Mouse (Mus musculus) embryonic fibroblast, embryonic 13.5 days (primary cell): ENCODE results near the gene N4bp3.
A peak's percentile ranks its signal among the peaks of the same experiment; 100 is the strongest.

ENCODE experiments used
- CTCF ChIP-seq: IDR thresholded peaks from 2 replicates; pipeline ENCODE4 v1.5.1; 2011; ENCODE audit warnings: mild to moderate bottlenecking, control low read depth, low read length, moderate library complexity, borderline replicate concordance; ENCODE audit not compliant: insufficient read depth
- POLR2A ChIP-seq: IDR thresholded peaks from 2 replicates; pipeline ENCODE4 v1.6.1; 2011; ENCODE audit warnings: low read depth, mild to moderate bottlenecking, control low read depth, low read length, moderate library complexity

- no peak for TF ChIP-seq CTCF
- peak; percentile 72 for TF ChIP-seq POLR2A
These were observed 14.9 kb downstream of the N4bp3 start, which contains the start of gene Rmnd5b for GRCm38 (mm10) chr11:51635525-51636322.
